Mouse (Mus musculus) liver, postnatal 0 days (tissue): ENCODE results near the gene 1700088E04Rik.

Experiments used
- CTCF ChIP-seq: sonication (generic); IDR thresholded peaks from 2 replicates; pipeline ENCODE4 v1.5.1; 2016; ENCODE audit warnings: antibody characterized with exemption, low read depth
- EP300 ChIP-seq: IDR thresholded peaks from 2 replicates; pipeline ENCODE4 v1.6.1; 2016; ENCODE audit warnings: antibody characterized with exemption, low read depth, mild to moderate bottlenecking

- no peak for TF ChIP-seq CTCF
- TF ChIP-seq EP300 = no peak
Observed at GRCm38 (mm10) chr15:79108421-79109320, 32.4 kb downstream of the 1700088E04Rik start, which contains the start of gene Micall1.
